8 mouse cellular contexts compared by ENCODE assay signal in genomic region chr5:120742125-120742524, GRCm38 (mm10). TPM values are rescaled to one million over a fixed set of nuclear protein-coding genes. Genes with fewer than 3 reads are reported as not detected.
DNase-seq lines count a peak whose midpoint lies in the region; ATAC-seq and TF ChIP-seq lines count a peak whose summit lies in the region.
"Had no signal": no experiment of that assay in that cellular context is flagged by ENCODE, and none has a peak within 500 bp of the region (broad histone marks: within the 10 kb centered on the region; RNA-seq: fewer than 3 reads in every experiment).

No protein-coding gene starts in this region.

- H3K27me3 ChIP-seq in CH12.LX (replicated peaks) (peaks cover 31% of the 10 kb centered on the region), Patski (no peaks in the 10 kb centered on the region)

- H3K9ac ChIP-seq in CH12.LX (ENCODE audit: insufficient read depth, low read depth), result no peak overlapping the region

- DNase-seq in layer of hippocampus, adult 11-12 months (ENCODE audit: low spot score), result peak; percentile 15
- DNase-seq in layer of hippocampus, adult 9-11 months, result no peak
- DNase-seq in CH12.LX (ENCODE audit: extremely low read depth) (peak; percentile 67), Patski (ENCODE audit: low read depth, low spot score) (no peak)
- peak; percentile 47 to 62 for DNase-seq in natural killer cell, adult 2 months (ENCODE audit: low spot score in 2 of 2)
- DNase-seq in urinary bladder, postnatal 25 days (ENCODE audit: low spot score), result no peak

- TF ChIP-seq CTCF in CH12.LX (conservative IDR thresholded peaks at IDR 0.05 in 1 of 2, IDR thresholded peaks at IDR 0.05 in 1 of 2; ENCODE audit: low read depth in 2 of 2, low read length in 2 of 2) (peak; percentile 69 to 71; a peak in 3 of 4 replicates), Patski (IDR thresholded peaks at IDR 0.05) (peak; percentile 80)

- TF ChIP-seq RAD21 in CH12.LX (IDR thresholded peaks at IDR 0.05; ENCODE audit: low read depth, low read length), result peak; percentile 53

- POLR2A ChIA-PET in Patski (lab: Charles Lee), result no interaction called here

- no peak overlapping the region for H3K4me2 ChIP-seq in CH12.LX (ENCODE audit: insufficient read depth, low read depth, poor library complexity, severe bottlenecking)

- no peak for ATAC-seq in Patski
- peak; percentile 69; the same call in 1 of the 2 replicates for ATAC-seq in erythroid progenitor cell, adult 5-6 weeks (replicated peaks; ENCODE audit: low FRiP score, poor library complexity, severe bottlenecking)

- H3K9me3 ChIP-seq in CH12.LX (replicated peaks; ENCODE audit: low read length), result peaks cover 4% of the 10 kb centered on the region

- no peak for TF ChIP-seq EP300 in CH12.LX (IDR thresholded peaks at IDR 0.05; ENCODE audit: low read length)

- no peaks in the 10 kb centered on the region for H3K36me3 ChIP-seq in CH12.LX (replicated peaks in 1 of 2; ENCODE audit: control insufficient read depth in 1 of 2, insufficient read depth in 1 of 2, low read length in 1 of 2)

- H3K27ac ChIP-seq in CH12.LX (ENCODE audit: insufficient read depth, low read depth), result no peak overlapping the region

- CTCF ChIA-PET in Patski (lab: Charles Lee), result no interaction called here

- H3K79me2 ChIP-seq in CH12.LX (replicated peaks; ENCODE audit: control insufficient read depth, extremely low read depth, insufficient read depth, poor library complexity, severe bottlenecking), result no peaks in the 10 kb centered on the region

- no peaks in the 10 kb centered on the region for H3K4me1 ChIP-seq in CH12.LX (ENCODE audit: control insufficient read depth in 1 of 2, insufficient read depth in 2 of 2)

- dilution Hi-C loops in CH12.LX (cut with MboI; ENCODE audit: extremely low pct_ligation_motif_present, extremely low pct_unique_long_range_greater_than_20kb, low sequenced_read_pairs), result no loop called here

- H3K4me3 ChIP-seq in CH12.LX (replicated peaks in 1 of 3; ENCODE audit: low read depth in 2 of 3, low read length in 2 of 3, poor library complexity in 1 of 3), result no peak overlapping the region

- TF ChIP-seq POLR2A in CH12.LX (IDR thresholded peaks at IDR 0.05; ENCODE audit: low read depth, low read length), result no peak

- in situ Hi-C loops in CH12.LX (cut with MboI; ENCODE audit: low pct_ligation_motif_present, low pct_unique_long_range_greater_than_20kb, low sequenced_read_pairs) (no loop called here), Patski (cut with MboI; ENCODE audit: low pct_unique_long_range_greater_than_20kb) (no loop called here)

TF ChIP-seq in CH12.LX, 34 proteins besides CTCF, POLR2A, EP300 and RAD21:
- TF ChIP-seq NELFE (IDR thresholded peaks at IDR 0.05; ENCODE audit: low read depth, low read length) (no peak), SMC3 (IDR thresholded peaks at IDR 0.05; ENCODE audit: low read depth, low read length) (peak; percentile 58)
TF ChIP-seq in CH12.LX: peak in this region for 1.

RNA-seq across cellular contexts. Expression of gene Oas2, which starts 7.5 kb away (rescaled TPM):
- total RNA-seq in CH12.LX (2012; rRNA removed) (not detected in 2 replicates), CH12.LX (2014; rRNA removed) (not detected in 2 replicates)
- polyA plus RNA-seq in CH12.LX (2012; ENCODE audit: insufficient read length, low read depth) (not detected in 2 replicates), Patski (2021) (not detected)
- total RNA-seq in erythroid progenitor cell, adult 5-6 weeks (2015; ENCODE audit: low replicate concordance), result 5.0 and 12.3 TPM in 2 replicates
- 3.5 TPM in 2 replicates for total RNA-seq in erythroid progenitor cell, adult 5-6 weeks (2017; ENCODE audit: low replicate concordance)

RNA-seq across cellular contexts. Expression of gene Dtx1, which starts 30.4 kb away (rescaled TPM):
- total RNA-seq in CH12.LX (2012; rRNA removed) (3.2 and 3.9 TPM in 2 replicates), CH12.LX (2014; rRNA removed) (0.30 and 0.98 TPM in 2 replicates)
- polyA plus RNA-seq in CH12.LX (2012; ENCODE audit: insufficient read length, low read depth) (2.1 and 2.9 TPM in 2 replicates), Patski (2021) (0.30 TPM)
- 7.5 TPM in 1 of 2 replicates, not detected in the other for total RNA-seq in erythroid progenitor cell, adult 5-6 weeks (2015; ENCODE audit: low replicate concordance)
- total RNA-seq in erythroid progenitor cell, adult 5-6 weeks (2017; ENCODE audit: low replicate concordance), result 0.39 and 0.61 TPM in 2 replicates

RNA-seq across cellular contexts. Expression of gene Oas3, which starts 35.3 kb away (rescaled TPM):
- total RNA-seq in CH12.LX (2012; rRNA removed), result 0.13 and 0.30 TPM in 2 replicates
- total RNA-seq in CH12.LX (2014; rRNA removed), result not detected in 2 replicates
- polyA plus RNA-seq in CH12.LX (2012; ENCODE audit: insufficient read length, low read depth), result 0.05 TPM in 1 of 2 replicates, not detected in the other
- 0.04 TPM for polyA plus RNA-seq in Patski (2021)
- total RNA-seq in erythroid progenitor cell, adult 5-6 weeks (2015; ENCODE audit: low replicate concordance), result 62.9 and 68.5 TPM in 2 replicates
- total RNA-seq in erythroid progenitor cell, adult 5-6 weeks (2017; ENCODE audit: low replicate concordance), result 45.4 and 47.3 TPM in 2 replicates

RNA-seq across cellular contexts. Expression of gene Oas1e, which starts 53.2 kb away (rescaled TPM):
- not detected in 2 replicates for total RNA-seq in CH12.LX (2012; rRNA removed)
- not detected in 2 replicates for total RNA-seq in CH12.LX (2014; rRNA removed)
- not detected in 2 replicates for polyA plus RNA-seq in CH12.LX (2012; ENCODE audit: insufficient read length, low read depth)
- not detected for polyA plus RNA-seq in Patski (2021)
- total RNA-seq in erythroid progenitor cell, adult 5-6 weeks (2015; ENCODE audit: low replicate concordance), result not detected in 2 replicates
- total RNA-seq in erythroid progenitor cell, adult 5-6 weeks (2017; ENCODE audit: low replicate concordance), result 3.0 TPM in 1 of 2 replicates, not detected in the other
- polyA plus RNA-seq: heart, embryonic 14.5 days had no signal

Comparison
In these comparisons a context has a peak if more than half of its experiments do, and no peak if none do; other contexts are left out.
1. DNase-seq: peak in layer of hippocampus, adult 11-12 months (single experiment), CH12.LX (single experiment) and natural killer cell, adult 2 months (2 of 2); none in layer of hippocampus, adult 9-11 months (single experiment), Patski (single experiment) and urinary bladder, postnatal 25 days (single experiment).
2. RNA of gene Oas2, which starts 7.5 kb away (total RNA-seq): 3.5 to 12.3 TPM in erythroid progenitor cell, adult 5-6 weeks; not detected in CH12.LX; every median in the first group is over 4 times any median in the second.
3. RNA of gene Oas3, which starts 35.3 kb away (total RNA-seq): 45.4 to 68.5 TPM in erythroid progenitor cell, adult 5-6 weeks; 0.13 to 0.30 TPM in CH12.LX; every median in the first group is over 10 times any median in the second.